Mouse (Mus musculus) cerebellum, adult 11 months (tissue): ENCODE measurements around the gene Epha6.

Experiments
- DNase-seq: peaks from one replicate; pipeline ENCODE4 v3.0.0; 2022

Epha6 gene

GRCm38 (mm10) chr16:59639102-59639691 is 966.1 kb downstream of the Epha6 start, which contains the start of gene Arl6:
Arl6 (minus strand) TSS chr16:59639391.
- DNase-seq, result peak; percentile 93

- DNase-seq, result peak; percentile 11
These were observed 970.7 kb downstream of the Epha6 start for GRCm38 (mm10) chr16:59634598-59634997.

- DNase-seq, result no peak
These were observed 983.8 kb downstream of the Epha6 start for GRCm38 (mm10) chr16:59621554-59621953.

GRCm38 (mm10) chr16:59617167-59617566 is 988.2 kb downstream of the Epha6 start:
- no peak for DNase-seq

GRCm38 (mm10) chr16:59615675-59616074 is 989.7 kb downstream of the Epha6 start:
- no peak for DNase-seq

GRCm38 (mm10) chr16:59610750-59611149 is 994.6 kb downstream of the Epha6 start:
- no peak for DNase-seq

GRCm38 (mm10) chr16:59604078-59604781 is 1001.1 kb downstream of the Epha6 start:
- DNase-seq, result no peak
